Mouse (Mus musculus): ENCODE measurements around the gene Hsf2bp. TPM values are rescaled to one million over a fixed set of nuclear protein-coding genes. Genes with fewer than 3 reads are reported as not detected.
"Not testable (repeated sequence)": the region's sequence is repeated elsewhere in the genome, so short reads cannot be mapped to it uniquely, and the experiment has no call there.

Gene Hsf2bp
- polyA plus RNA-seq (2015; fragmentation: Nextera tagmentation; extraction: Ambion mirVana), result 0.95 and 0.99 TPM in 2 replicates

GRCm38 (mm10) chr17:32035609-32036508 lies at the start of gene Hsf2bp, which contains the start of gene Rrp1b:
Gene Hsf2bp, minus strand, starts transcription at chr17:32036349.
Gene Rrp1b, plus strand, starts transcription at chr17:32036100.
- H3K4me2 ChIP-seq (replicated peaks; ENCODE audit: low read depth, low read length), result peak within 1 kb of the TSS; percentile 86
- 5% methylated on average over 52 of the region's 52 CpGs for WGBS
- peaks cover 19% of the 10 kb centered on the region for H3K4me1 ChIP-seq (ENCODE audit: insufficient read depth, low read length)
- H3K36me3 ChIP-seq (ENCODE audit: insufficient read depth, low read length), result no peaks in the 10 kb centered on the region; the same call in 1 of the 2 replicates
- peak within 1 kb of the TSS; percentile 82 for H3K9ac ChIP-seq (replicated peaks; ENCODE audit: low read length)
- no peaks in the 10 kb centered on the region for H3K9me3 ChIP-seq (ENCODE audit: low read length)
- H3K27me3 ChIP-seq (ENCODE audit: insufficient read depth, low read length), result no peaks in the 10 kb centered on the region
- H3K4me3 ChIP-seq (ENCODE audit: low read length), result peak within 1 kb of the TSS; percentile 93
- peak within 1 kb of the TSS; percentile 49 for H3K27ac ChIP-seq (ENCODE audit: low read length)
- ATAC-seq (ENCODE audit: low FRiP score, low TSS enrichment), result peak; percentile 94

GRCm38 (mm10) chr17:32083351-32083750 lies 47.2 kb upstream of the Hsf2bp start:
- Histone ChIP-seq H3K27ac (ENCODE audit: low read length) (no peak overlapping the region), H3K4me1 (ENCODE audit: insufficient read depth, low read length) (no peaks in the 10 kb centered on the region), H3K27me3 (ENCODE audit: insufficient read depth, low read length) (no peaks in the 10 kb centered on the region), H3K36me3 (ENCODE audit: insufficient read depth, low read length) (no peaks in the 10 kb centered on the region), H3K4me3 (ENCODE audit: low read length) (no peak overlapping the region), H3K4me2 (replicated peaks; ENCODE audit: low read depth, low read length) (no peak overlapping the region), H3K9ac (replicated peaks; ENCODE audit: low read length) (no peak overlapping the region), H3K9me3 (ENCODE audit: low read length) (no peaks in the 10 kb centered on the region)
- ATAC-seq (ENCODE audit: low FRiP score, low TSS enrichment), result no peak
- 95% methylated on average over 2 of the region's 2 CpGs for WGBS

- Histone ChIP-seq H3K27ac (ENCODE audit: low read length) (no peak overlapping the region), H3K4me2 (replicated peaks; ENCODE audit: low read depth, low read length) (no peak overlapping the region), H3K4me1 (ENCODE audit: insufficient read depth, low read length) (no peaks in the 10 kb centered on the region), H3K9me3 (ENCODE audit: low read length) (no peaks in the 10 kb centered on the region), H3K36me3 (ENCODE audit: insufficient read depth, low read length) (no peaks in the 10 kb centered on the region), H3K27me3 (ENCODE audit: insufficient read depth, low read length) (no peaks in the 10 kb centered on the region), H3K4me3 (ENCODE audit: low read length) (no peak overlapping the region), H3K9ac (replicated peaks; ENCODE audit: low read length) (no peak overlapping the region)
- WGBS, result 5% methylated on average over 2 of the region's 2 CpGs
- no peak for ATAC-seq (ENCODE audit: low FRiP score, low TSS enrichment)
Measured at GRCm38 (mm10) chr17:32075164-32075563, 39.0 kb upstream of the Hsf2bp start.

- Histone ChIP-seq H3K9me3 (ENCODE audit: low read length) (no peaks in the 10 kb centered on the region), H3K4me3 (ENCODE audit: low read length) (no peak overlapping the region), H3K4me2 (replicated peaks; ENCODE audit: low read depth, low read length) (no peak overlapping the region), H3K9ac (replicated peaks; ENCODE audit: low read length) (no peak overlapping the region), H3K36me3 (ENCODE audit: insufficient read depth, low read length) (no peaks in the 10 kb centered on the region), H3K27ac (ENCODE audit: low read length) (no peak overlapping the region), H3K4me1 (ENCODE audit: insufficient read depth, low read length) (no peaks in the 10 kb centered on the region), H3K27me3 (ENCODE audit: insufficient read depth, low read length) (no peaks in the 10 kb centered on the region)
- 66% methylated on average over 4 of the region's 4 CpGs for WGBS
- ATAC-seq (ENCODE audit: low FRiP score, low TSS enrichment), result no peak
Measured at GRCm38 (mm10) chr17:32074658-32075057, 38.5 kb upstream of the Hsf2bp start.

GRCm38 (mm10) chr17:32073359-32073758 lies 37.2 kb upstream of the Hsf2bp start:
- Histone ChIP-seq H3K4me3 (ENCODE audit: low read length) (no peak overlapping the region), H3K36me3 (ENCODE audit: insufficient read depth, low read length) (no peaks in the 10 kb centered on the region), H3K9me3 (ENCODE audit: low read length) (no peaks in the 10 kb centered on the region), H3K27ac (ENCODE audit: low read length) (no peak overlapping the region), H3K4me1 (ENCODE audit: insufficient read depth, low read length) (no peaks in the 10 kb centered on the region), H3K4me2 (replicated peaks; ENCODE audit: low read depth, low read length) (no peak overlapping the region), H3K9ac (replicated peaks; ENCODE audit: low read length) (no peak overlapping the region), H3K27me3 (ENCODE audit: insufficient read depth, low read length) (no peaks in the 10 kb centered on the region)
- no peak for ATAC-seq (ENCODE audit: low FRiP score, low TSS enrichment)
- WGBS, result 2% methylated on average over 2 of the region's 2 CpGs

GRCm38 (mm10) chr17:32068810-32069209 lies 32.7 kb upstream of the Hsf2bp start:
- ATAC-seq (ENCODE audit: low FRiP score, low TSS enrichment), result 0 out of 2 replicates have a peak, but pooled peaks have one; percentile 31

GRCm38 (mm10) chr17:32068381-32068780 lies 32.2 kb upstream of the Hsf2bp start:
- H3K4me2 ChIP-seq (replicated peaks; ENCODE audit: low read depth, low read length), result no peak overlapping the region
- ATAC-seq (ENCODE audit: low FRiP score, low TSS enrichment), result no peak
- 82% methylated on average over 11 of the region's 11 CpGs for WGBS
- H3K4me3 ChIP-seq (ENCODE audit: low read length), result no peak overlapping the region
- no peaks in the 10 kb centered on the region for H3K36me3 ChIP-seq (ENCODE audit: insufficient read depth, low read length)
- no peak overlapping the region for H3K9ac ChIP-seq (replicated peaks; ENCODE audit: low read length)
- no peaks in the 10 kb centered on the region for H3K4me1 ChIP-seq (ENCODE audit: insufficient read depth, low read length)
- no peaks in the 10 kb centered on the region for H3K27me3 ChIP-seq (ENCODE audit: insufficient read depth, low read length)
- H3K27ac ChIP-seq (ENCODE audit: low read length), result no peak overlapping the region
- H3K9me3 ChIP-seq (ENCODE audit: low read length), result no peaks in the 10 kb centered on the region

More at GRCm38 (mm10) chr17:32068810-32069209, 32.7 kb upstream of the Hsf2bp start:
- no peaks in the 10 kb centered on the region for H3K36me3 ChIP-seq (ENCODE audit: insufficient read depth, low read length)
- H3K9ac ChIP-seq (replicated peaks; ENCODE audit: low read length), result no peak overlapping the region
- no peak overlapping the region for H3K27ac ChIP-seq (ENCODE audit: low read length)
- no peaks in the 10 kb centered on the region for H3K9me3 ChIP-seq (ENCODE audit: low read length)
- WGBS, result 91% methylated on average over 2 of the region's 2 CpGs
- no peaks in the 10 kb centered on the region for H3K4me1 ChIP-seq (ENCODE audit: insufficient read depth, low read length)
- H3K4me3 ChIP-seq (ENCODE audit: low read length), result no peak overlapping the region
- H3K4me2 ChIP-seq (replicated peaks; ENCODE audit: low read depth, low read length), result no peak overlapping the region
- H3K27me3 ChIP-seq (ENCODE audit: insufficient read depth, low read length), result no peaks in the 10 kb centered on the region

- no peak overlapping the region for H3K27ac ChIP-seq (ENCODE audit: low read length)
- no peaks in the 10 kb centered on the region for H3K4me1 ChIP-seq (ENCODE audit: insufficient read depth, low read length)
- H3K4me3 ChIP-seq (ENCODE audit: low read length), result no peak overlapping the region
- no peak for ATAC-seq (ENCODE audit: low FRiP score, low TSS enrichment)
- no peak overlapping the region for H3K9ac ChIP-seq (replicated peaks; ENCODE audit: low read length)
- H3K27me3 ChIP-seq (ENCODE audit: insufficient read depth, low read length), result no peaks in the 10 kb centered on the region
- 60% methylated on average over 9 of the region's 9 CpGs for WGBS
- no peaks in the 10 kb centered on the region for H3K36me3 ChIP-seq (ENCODE audit: insufficient read depth, low read length)
- H3K9me3 ChIP-seq (ENCODE audit: low read length), result no peaks in the 10 kb centered on the region
- H3K4me2 ChIP-seq (replicated peaks; ENCODE audit: low read depth, low read length), result no peak overlapping the region
Measured at GRCm38 (mm10) chr17:32067541-32067940, 31.4 kb upstream of the Hsf2bp start.

- not testable (repeated sequence) for H3K4me3 ChIP-seq (ENCODE audit: low read length); H3K9ac ChIP-seq (replicated peaks; ENCODE audit: low read length); H3K9me3 ChIP-seq (ENCODE audit: low read length); H3K27ac ChIP-seq (ENCODE audit: low read length); H3K4me2 ChIP-seq (replicated peaks; ENCODE audit: low read depth, low read length); ATAC-seq (ENCODE audit: low FRiP score, low TSS enrichment); H3K27me3 ChIP-seq (ENCODE audit: insufficient read depth, low read length); H3K4me1 ChIP-seq (ENCODE audit: insufficient read depth, low read length)
- peaks cover 26% of the 10 kb centered on the region for H3K36me3 ChIP-seq (ENCODE audit: insufficient read depth, low read length)
- 73% methylated on average over 8 of the region's 8 CpGs for WGBS
Measured at GRCm38 (mm10) chr17:32064762-32065161, 28.6 kb upstream of the Hsf2bp start.

GRCm38 (mm10) chr17:32063654-32064053 lies 27.5 kb upstream of the Hsf2bp start:
- no peaks in the 10 kb centered on the region for H3K27me3 ChIP-seq (ENCODE audit: insufficient read depth, low read length)
- H3K9me3 ChIP-seq (ENCODE audit: low read length), result no peaks in the 10 kb centered on the region
- WGBS, result 63% methylated on average over 2 of the region's 2 CpGs
- no peak for ATAC-seq (ENCODE audit: low FRiP score, low TSS enrichment)
- peaks cover 36% of the 10 kb centered on the region for H3K36me3 ChIP-seq (ENCODE audit: insufficient read depth, low read length)
- no peaks in the 10 kb centered on the region for H3K4me1 ChIP-seq (ENCODE audit: insufficient read depth, low read length)
- H3K27ac ChIP-seq (ENCODE audit: low read length), result no peak overlapping the region
- no peak overlapping the region for H3K9ac ChIP-seq (replicated peaks; ENCODE audit: low read length)
- H3K4me3 ChIP-seq (ENCODE audit: low read length), result no peak overlapping the region
- no peak overlapping the region for H3K4me2 ChIP-seq (replicated peaks; ENCODE audit: low read depth, low read length)

Measured in kidney, embryonic 16.5 days (tissue).